Mouse (Mus musculus) left cerebral cortex, postnatal 10 days (tissue): ENCODE data around the gene Vwa3b. TPM values are rescaled to one million over a fixed set of nuclear protein-coding genes. Genes with fewer than 3 reads are reported as not detected.

Experiments
- DNase-seq, 2 experiments: peaks; one replicate each; pipeline ENCODE4 v3.0.0; 2021 to 2022; ENCODE audit warnings: low spot score in 2 of 2, mixed read lengths in 1 of 2; ENCODE audit errors: extremely low spot score in 1 of 2
- intact Hi-C: fragments of 180-260 bp; cut with DNase I; formaldehyde crosslinking; loops from one replicate; pipeline ENCODE4 v1.15.1; 2025
- total RNA-seq, 2 experiments: library from RNA; stranded (reverse); gene quantifications; 2 replicates each; pipeline ENCODE4 v1.2.3; 2021

Vwa3b gene
- total RNA-seq, 2 experiments from 2014 or later: 3.0 to 4.1 TPM

- intact Hi-C loops: no loop called here
- no peak for DNase-seq
Observed at GRCm38 (mm10) chr1:37045472-37045871, 19.1 kb downstream of the Vwa3b start.

GRCm38 (mm10) chr1:37049159-37049558 lies 22.8 kb downstream of the Vwa3b start:
- DNase-seq: no peak
- intact Hi-C loops: no loop called here

- no peak for DNase-seq
- intact Hi-C loops: no loop called here
Observed at GRCm38 (mm10) chr1:37053691-37054090, 27.3 kb downstream of the Vwa3b start.

- DNase-seq: no peak
- intact Hi-C loops: no loop called here
Observed at GRCm38 (mm10) chr1:37056831-37057561, 30.6 kb downstream of the Vwa3b start.

GRCm38 (mm10) chr1:37060856-37061255 lies 34.5 kb downstream of the Vwa3b start:
- intact Hi-C loops: no loop called here
- DNase-seq: no peak

GRCm38 (mm10) chr1:37063053-37063452 lies 36.7 kb downstream of the Vwa3b start:
- intact Hi-C loops: no loop called here

GRCm38 (mm10) chr1:37063841-37064240 lies 37.4 kb downstream of the Vwa3b start:
- DNase-seq: no peak
- intact Hi-C loops: no loop called here

More at GRCm38 (mm10) chr1:37063053-37063452, 36.7 kb downstream of the Vwa3b start:
- no peak for DNase-seq

GRCm38 (mm10) chr1:37065658-37066412 lies 39.4 kb downstream of the Vwa3b start:
- intact Hi-C loops: no loop called here
- no peak for DNase-seq

GRCm38 (mm10) chr1:37075759-37076158 lies 49.4 kb downstream of the Vwa3b start:
- intact Hi-C loops: no loop called here
- no peak for DNase-seq

GRCm38 (mm10) chr1:37077266-37077665 lies 50.9 kb downstream of the Vwa3b start:
- DNase-seq: no peak
- intact Hi-C loops: no loop called here

- intact Hi-C loops: no loop called here
- peak; percentile 67 to 77 for DNase-seq
Observed at GRCm38 (mm10) chr1:37077955-37078549, 51.7 kb downstream of the Vwa3b start.

- intact Hi-C loops: no loop called here
- no peak for DNase-seq
Observed at GRCm38 (mm10) chr1:37080442-37080841, 54.0 kb downstream of the Vwa3b start.

- no peak for DNase-seq
- intact Hi-C loops: no loop called here
Observed at GRCm38 (mm10) chr1:37081376-37082214, 55.2 kb downstream of the Vwa3b start.

GRCm38 (mm10) chr1:37082215-37082464 lies 55.7 kb downstream of the Vwa3b start:
- intact Hi-C loops: no loop called here
- DNase-seq: no peak

GRCm38 (mm10) chr1:37084075-37084474 lies 57.7 kb downstream of the Vwa3b start:
- DNase-seq: no peak
- intact Hi-C loops: no loop called here

GRCm38 (mm10) chr1:37085171-37085570 lies 58.8 kb downstream of the Vwa3b start:
- intact Hi-C loops: no loop called here
- DNase-seq: no peak

- intact Hi-C loops: no loop called here
- no peak for DNase-seq
Observed at GRCm38 (mm10) chr1:37089191-37089590, 62.8 kb downstream of the Vwa3b start.

GRCm38 (mm10) chr1:37097382-37098093 lies 71.1 kb downstream of the Vwa3b start:
- DNase-seq: no peak
- intact Hi-C loops: no loop called here

- intact Hi-C loops: no loop called here
- DNase-seq: no peak
Observed at GRCm38 (mm10) chr1:37098094-37098555, 71.7 kb downstream of the Vwa3b start.
